Mouse (Mus musculus): ENCODE results near the gene Grb10. TPM values are rescaled to one million over a fixed set of nuclear protein-coding genes. Genes with fewer than 3 reads are reported as not detected.

The Grb10 gene
- polyA plus RNA-seq, 1 experiment = 0.01 TPM

GRCm38 (mm10) chr11:12037075-12037686 is 1.3 kb downstream of the Grb10 start:
- Histone ChIP-seq H3K79me2 (ENCODE audit: control insufficient read depth, insufficient read depth) (no peaks in the 10 kb centered on the region), H3K4me3 (ENCODE audit: insufficient read depth, poor library complexity, severe bottlenecking) (no peak overlapping the region), H3K36me3 (ENCODE audit: control insufficient read depth, insufficient read depth) (no peaks in the 10 kb centered on the region), H3ac (ENCODE audit: control insufficient read depth, insufficient read length, low read depth) (no peak overlapping the region), H3K27me3 (ENCODE audit: control insufficient read depth, insufficient read depth, insufficient read length) (no peaks in the 10 kb centered on the region), H3K79me3 (ENCODE audit: low read depth) (no peaks in the 10 kb centered on the region)
- TF ChIP-seq MAX (IDR thresholded peaks at IDR 0.05) (no peak), CTCF (IDR thresholded peaks at IDR 0.05; ENCODE audit: control insufficient read depth, insufficient read depth, insufficient read length) (no peak), CEBPB (IDR thresholded peaks at IDR 0.05; ENCODE audit: low read depth) (no peak), USF1 (IDR thresholded peaks at IDR 0.05; ENCODE audit: low read depth) (no peak), FOSL1 (IDR thresholded peaks at IDR 0.05; ENCODE audit: insufficient read depth, low read length, poor library complexity, severe bottlenecking) (no peak), MYOD1 (IDR thresholded peaks at IDR 0.05; ENCODE audit: control insufficient read depth, insufficient read length, low read depth) (no peak), MYOG (IDR thresholded peaks at IDR 0.05; ENCODE audit: control insufficient read depth, extremely low read depth, insufficient read length) (no peak)

- TF ChIP-seq USF1 (IDR thresholded peaks at IDR 0.05; ENCODE audit: low read depth) = no peak
- H3ac ChIP-seq (ENCODE audit: control insufficient read depth, insufficient read length, low read depth) = no peak overlapping the region
- H3K79me3 ChIP-seq (ENCODE audit: low read depth) = no peaks in the 10 kb centered on the region
- no peaks in the 10 kb centered on the region for H3K79me2 ChIP-seq (ENCODE audit: control insufficient read depth, insufficient read depth)
- H3K27me3 ChIP-seq (ENCODE audit: control insufficient read depth, insufficient read depth, insufficient read length) = no peaks in the 10 kb centered on the region
- no peaks in the 10 kb centered on the region for H3K36me3 ChIP-seq (ENCODE audit: control insufficient read depth, insufficient read depth)
- no peak overlapping the region for H3K4me3 ChIP-seq (ENCODE audit: insufficient read depth, poor library complexity, severe bottlenecking)
These were observed 2.3 kb downstream of the Grb10 start for GRCm38 (mm10) chr11:12035916-12036910.

GRCm38 (mm10) chr11:12035324-12035723 is 3.2 kb downstream of the Grb10 start:
- no peaks in the 10 kb centered on the region for H3K36me3 ChIP-seq (ENCODE audit: control insufficient read depth, insufficient read depth)
- H3K4me3 ChIP-seq (ENCODE audit: insufficient read depth, poor library complexity, severe bottlenecking) = no peak overlapping the region
- H3K79me2 ChIP-seq (ENCODE audit: control insufficient read depth, insufficient read depth) = no peaks in the 10 kb centered on the region
- H3K27me3 ChIP-seq (ENCODE audit: control insufficient read depth, insufficient read depth, insufficient read length) = no peaks in the 10 kb centered on the region
- H3ac ChIP-seq (ENCODE audit: control insufficient read depth, insufficient read length, low read depth) = no peak overlapping the region
- TF ChIP-seq USF1 (IDR thresholded peaks at IDR 0.05; ENCODE audit: low read depth) (no peak), FOSL1 (IDR thresholded peaks at IDR 0.05; ENCODE audit: insufficient read depth, low read length, poor library complexity, severe bottlenecking) (no peak), CEBPB (IDR thresholded peaks at IDR 0.05; ENCODE audit: low read depth) (no peak), MYOG (IDR thresholded peaks at IDR 0.05; ENCODE audit: control insufficient read depth, extremely low read depth, insufficient read length) (no peak), MAX (IDR thresholded peaks at IDR 0.05) (no peak)
- H3K79me3 ChIP-seq (ENCODE audit: low read depth) = no peaks in the 10 kb centered on the region

GRCm38 (mm10) chr11:12034781-12035180 is 3.7 kb downstream of the Grb10 start:
- Histone ChIP-seq H3ac (ENCODE audit: control insufficient read depth, insufficient read length, low read depth) (no peak overlapping the region), H3K36me3 (ENCODE audit: control insufficient read depth, insufficient read depth) (no peaks in the 10 kb centered on the region), H3K4me3 (ENCODE audit: insufficient read depth, poor library complexity, severe bottlenecking) (no peak overlapping the region), H3K79me3 (ENCODE audit: low read depth) (no peaks in the 10 kb centered on the region), H3K79me2 (ENCODE audit: control insufficient read depth, insufficient read depth) (no peaks in the 10 kb centered on the region), H3K27me3 (ENCODE audit: control insufficient read depth, insufficient read depth, insufficient read length) (no peaks in the 10 kb centered on the region)
- TF ChIP-seq USF1 (IDR thresholded peaks at IDR 0.05; ENCODE audit: low read depth) (no peak), CEBPB (IDR thresholded peaks at IDR 0.05; ENCODE audit: low read depth) (no peak), MYOD1 (IDR thresholded peaks at IDR 0.05; ENCODE audit: control insufficient read depth, insufficient read length, low read depth) (no peak), CTCF (IDR thresholded peaks at IDR 0.05; ENCODE audit: control insufficient read depth, insufficient read depth, insufficient read length) (no peak), MYOG (IDR thresholded peaks at IDR 0.05; ENCODE audit: control insufficient read depth, extremely low read depth, insufficient read length) (no peak), MAX (IDR thresholded peaks at IDR 0.05) (no peak), FOSL1 (IDR thresholded peaks at IDR 0.05; ENCODE audit: insufficient read depth, low read length, poor library complexity, severe bottlenecking) (no peak)

GRCm38 (mm10) chr11:12034371-12034770 is 4.1 kb downstream of the Grb10 start:
- no peaks in the 10 kb centered on the region for H3K27me3 ChIP-seq (ENCODE audit: control insufficient read depth, insufficient read depth, insufficient read length)
- H3K79me2 ChIP-seq (ENCODE audit: control insufficient read depth, insufficient read depth) = no peaks in the 10 kb centered on the region
- H3K4me3 ChIP-seq (ENCODE audit: insufficient read depth, poor library complexity, severe bottlenecking) = no peak overlapping the region
- TF ChIP-seq USF1 (IDR thresholded peaks at IDR 0.05; ENCODE audit: low read depth) (no peak), MYOD1 (IDR thresholded peaks at IDR 0.05; ENCODE audit: control insufficient read depth, insufficient read length, low read depth) (no peak), FOSL1 (IDR thresholded peaks at IDR 0.05; ENCODE audit: insufficient read depth, low read length, poor library complexity, severe bottlenecking) (no peak), MYOG (IDR thresholded peaks at IDR 0.05; ENCODE audit: control insufficient read depth, extremely low read depth, insufficient read length) (no peak), CTCF (IDR thresholded peaks at IDR 0.05; ENCODE audit: control insufficient read depth, insufficient read depth, insufficient read length) (no peak), CEBPB (IDR thresholded peaks at IDR 0.05; ENCODE audit: low read depth) (no peak), MAX (IDR thresholded peaks at IDR 0.05) (no peak)
- no peaks in the 10 kb centered on the region for H3K36me3 ChIP-seq (ENCODE audit: control insufficient read depth, insufficient read depth)
- H3K79me3 ChIP-seq (ENCODE audit: low read depth) = no peaks in the 10 kb centered on the region
- H3ac ChIP-seq (ENCODE audit: control insufficient read depth, insufficient read length, low read depth) = no peak overlapping the region

All from C2C12 (cell line).